Mouse (Mus musculus): ENCODE measurements at regions not wholly inside any gene's neighbourhood (a gene's known extent, or its start where the extent isn't known, plus 50 kb on each side); places are given as distances from the start of the nearest gene placed in this dataset.

- Histone ChIP-seq H3K36me3 (ENCODE audit: control insufficient read depth, insufficient read depth, low read length) (no peaks in the 10 kb centered on the region), H3K4me1 (ENCODE audit: control insufficient read depth, insufficient read depth, low read length) (no peaks in the 10 kb centered on the region; the same call in 1 of the 2 replicates), H3K4me3 (ENCODE audit: low read depth, low read length) (no peak overlapping the region), H3K27ac (ENCODE audit: low read depth, low read length) (no peak overlapping the region), H3K9me3 (replicated peaks; ENCODE audit: control insufficient read depth, low read length) (no peaks in the 10 kb centered on the region), H3K4me2 (no peak overlapping the region), H3K9ac (ENCODE audit: low read depth, low read length) (no peak overlapping the region), H3K27me3 (ENCODE audit: control insufficient read depth, insufficient read depth, low read length) (peaks cover 10% of the 10 kb centered on the region)
- 65% methylated on average over 5 of the region's 5 CpGs for WGBS (ENCODE audit: insufficient replicate concordance)
- no peak for ATAC-seq (replicated peaks; ENCODE audit: insufficient number of reproducible peaks, low FRiP score, low TSS enrichment)
Measured at GRCm38 (mm10) chr4:114683696-114684095, 137.8 kb upstream of the Gm12830 start.

- H3K4me3 ChIP-seq (ENCODE audit: low read depth, low read length) = no peak overlapping the region
- no peaks in the 10 kb centered on the region for H3K36me3 ChIP-seq (ENCODE audit: control insufficient read depth, insufficient read depth, low read length)
- H3K27ac ChIP-seq (ENCODE audit: low read depth, low read length) = no peak overlapping the region
- no peaks in the 10 kb centered on the region; the same call in 1 of the 2 replicates for H3K4me1 ChIP-seq (ENCODE audit: control insufficient read depth, insufficient read depth, low read length)
- 62% methylated on average over 7 of the region's 7 CpGs for WGBS (ENCODE audit: insufficient replicate concordance)
- no peaks in the 10 kb centered on the region for H3K9me3 ChIP-seq (replicated peaks; ENCODE audit: control insufficient read depth, low read length)
- peaks cover 7% of the 10 kb centered on the region for H3K27me3 ChIP-seq (ENCODE audit: control insufficient read depth, insufficient read depth, low read length)
- H3K4me2 ChIP-seq = no peak overlapping the region
- ATAC-seq (replicated peaks; ENCODE audit: insufficient number of reproducible peaks, low FRiP score, low TSS enrichment) = no peak
- H3K9ac ChIP-seq (ENCODE audit: low read depth, low read length) = no peak overlapping the region
Measured at GRCm38 (mm10) chr4:114684844-114685382, 136.6 kb upstream of the Gm12830 start.

- Histone ChIP-seq H3K4me3 (ENCODE audit: low read depth, low read length) (no peak overlapping the region), H3K27me3 (ENCODE audit: control insufficient read depth, insufficient read depth, low read length) (peaks cover 7% of the 10 kb centered on the region), H3K36me3 (ENCODE audit: control insufficient read depth, insufficient read depth, low read length) (no peaks in the 10 kb centered on the region), H3K9ac (ENCODE audit: low read depth, low read length) (no peak overlapping the region), H3K27ac (ENCODE audit: low read depth, low read length) (no peak overlapping the region), H3K4me1 (ENCODE audit: control insufficient read depth, insufficient read depth, low read length) (no peaks in the 10 kb centered on the region; the same call in 1 of the 2 replicates), H3K4me2 (peak overlapping the region; percentile 50), H3K9me3 (replicated peaks; ENCODE audit: control insufficient read depth, low read length) (no peaks in the 10 kb centered on the region)
- WGBS (ENCODE audit: insufficient replicate concordance) = 9% methylated on average over 11 of the region's 11 CpGs
- ATAC-seq (replicated peaks; ENCODE audit: insufficient number of reproducible peaks, low FRiP score, low TSS enrichment) = 0 out of 2 replicates have a peak, but pooled peaks have one; percentile 57
Measured at GRCm38 (mm10) chr4:114685454-114685853, 136.1 kb upstream of the Gm12830 start.

DNA sequence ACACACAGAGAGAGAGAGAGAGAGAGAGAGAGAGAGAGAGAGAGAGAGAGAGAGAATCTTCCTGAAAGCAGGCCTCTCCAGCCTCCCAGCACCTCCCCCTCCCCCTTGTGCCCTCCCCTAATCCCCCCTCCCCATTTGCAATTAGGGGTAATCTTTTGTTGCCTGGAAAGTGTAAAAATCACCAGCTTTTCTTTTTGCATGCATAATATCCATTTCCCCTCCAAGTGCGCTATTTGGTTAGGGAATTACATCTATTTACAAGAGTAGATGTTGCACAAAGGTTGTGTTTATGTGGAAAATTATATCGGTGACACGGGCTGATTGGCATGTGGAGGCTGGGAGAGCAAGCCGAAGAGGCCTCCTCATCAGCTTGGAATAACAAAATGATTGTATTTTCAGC, 135.4 kb upstream of the Gm12830 start:
- Histone ChIP-seq H3K27ac (ENCODE audit: low read depth, low read length) (no peak overlapping the region), H3K36me3 (ENCODE audit: control insufficient read depth, insufficient read depth, low read length) (no peaks in the 10 kb centered on the region), H3K4me1 (ENCODE audit: control insufficient read depth, insufficient read depth, low read length) (no peaks in the 10 kb centered on the region; the same call in 1 of the 2 replicates), H3K27me3 (ENCODE audit: control insufficient read depth, insufficient read depth, low read length) (peaks cover 7% of the 10 kb centered on the region), H3K4me3 (ENCODE audit: low read depth, low read length) (no peak overlapping the region), H3K9ac (ENCODE audit: low read depth, low read length) (0 out of 2 replicates have a peak overlapping the region, but pooled peaks have one; percentile 1), H3K4me2 (peak overlapping the region; percentile 50), H3K9me3 (replicated peaks; ENCODE audit: control insufficient read depth, low read length) (no peaks in the 10 kb centered on the region)
- ATAC-seq (replicated peaks; ENCODE audit: insufficient number of reproducible peaks, low FRiP score, low TSS enrichment) = no peak
- 39% methylated on average over 4 of the region's 4 CpGs for WGBS (ENCODE audit: insufficient replicate concordance)

DNA sequence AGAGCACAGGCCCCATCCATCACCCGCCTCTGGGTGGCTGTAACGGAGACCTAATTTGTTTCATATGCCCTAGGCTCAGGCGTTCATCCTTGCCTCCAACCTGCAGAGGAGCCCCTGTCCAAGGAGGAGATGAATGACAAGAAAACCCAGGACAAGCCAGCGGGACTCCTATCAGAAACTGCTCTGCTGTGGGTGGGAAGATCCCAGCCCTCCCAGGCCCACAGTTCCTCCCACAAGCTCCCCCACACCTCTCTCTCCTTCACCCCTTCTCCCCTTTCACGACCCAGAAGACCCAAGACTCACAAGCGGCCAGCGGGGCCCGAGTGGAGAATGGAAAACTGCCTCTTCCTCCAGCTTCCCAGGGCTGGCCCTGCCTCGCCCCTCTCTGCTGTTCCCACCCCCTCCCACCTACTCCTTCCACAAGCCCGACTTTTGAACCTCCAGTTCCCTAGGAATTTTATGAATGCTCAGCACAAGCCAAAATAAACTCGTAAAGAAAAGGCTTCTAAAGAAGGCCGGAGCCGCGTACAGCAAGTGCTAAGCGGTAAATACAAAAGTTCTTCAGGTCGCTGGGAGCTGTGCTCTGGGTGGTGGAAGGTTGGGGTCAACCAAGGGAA, 133.1 kb upstream of the Gm12830 start:
- Histone ChIP-seq H3K4me1 (ENCODE audit: control insufficient read depth, insufficient read depth, low read length) (no peaks in the 10 kb centered on the region; the same call in 1 of the 2 replicates), H3K27me3 (ENCODE audit: control insufficient read depth, insufficient read depth, low read length) (peaks cover 10% of the 10 kb centered on the region), H3K27ac (ENCODE audit: low read depth, low read length) (no peak overlapping the region), H3K9ac (ENCODE audit: low read depth, low read length) (no peak overlapping the region), H3K4me3 (ENCODE audit: low read depth, low read length) (no peak overlapping the region), H3K36me3 (ENCODE audit: control insufficient read depth, insufficient read depth, low read length) (no peaks in the 10 kb centered on the region), H3K9me3 (replicated peaks; ENCODE audit: control insufficient read depth, low read length) (no peaks in the 10 kb centered on the region), H3K4me2 (peak overlapping the region; percentile 22)
- 18% methylated on average over 16 of the region's 16 CpGs for WGBS (ENCODE audit: insufficient replicate concordance)
- peak; percentile 60; the same call in 1 of the 2 replicates for ATAC-seq (replicated peaks; ENCODE audit: insufficient number of reproducible peaks, low FRiP score, low TSS enrichment)

DNA sequence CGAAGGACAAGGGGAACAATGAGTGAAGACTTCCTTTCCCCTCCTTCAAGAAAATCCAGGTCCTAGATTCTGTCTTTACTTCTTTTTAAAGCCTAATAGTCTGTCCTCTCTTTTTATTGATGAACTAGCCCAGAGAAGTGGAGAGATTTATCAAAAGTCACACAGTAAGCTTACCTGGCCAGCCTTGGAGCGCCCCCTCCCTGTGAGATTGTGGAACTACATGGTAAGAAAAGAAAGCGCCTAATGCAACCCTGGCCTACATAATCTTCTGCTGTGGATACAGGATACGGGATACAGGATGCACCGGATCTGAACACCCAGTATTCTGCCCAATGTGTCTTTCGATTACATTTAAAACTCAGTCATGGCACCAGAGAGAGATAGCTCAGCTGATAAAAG, 132.6 kb upstream of the Gm12830 start:
- peak overlapping the region; percentile 22 for H3K4me2 ChIP-seq

DNA sequence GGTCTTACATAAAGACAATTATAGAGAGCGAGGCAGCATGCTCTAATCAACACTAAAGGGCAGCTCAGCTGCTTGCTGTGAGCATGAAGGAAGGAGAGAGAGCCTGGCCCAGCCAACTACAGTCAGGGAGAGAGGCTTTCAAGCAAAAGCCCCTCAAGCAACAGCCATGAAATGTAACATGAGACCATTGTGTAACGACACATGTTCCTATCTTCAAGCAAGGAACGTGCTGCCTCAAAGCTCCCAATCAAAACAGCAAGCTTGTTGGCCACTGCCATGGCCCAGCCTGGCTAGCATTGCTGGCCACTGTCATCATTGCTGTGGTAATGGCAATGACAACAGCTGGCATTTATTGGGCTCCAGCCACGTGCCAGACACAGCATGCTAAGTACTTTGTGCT, 115.9 kb upstream of the Gm12830 start:
- 43% methylated on average over 4 of the region's 4 CpGs for whole genome bisulfite sequencing (ENCODE audit: insufficient replicate concordance)
- H3K27me3 ChIP-seq (ENCODE audit: control insufficient read depth, insufficient read depth, low read length) = peaks cover 6% of the 10 kb centered on the region; the same call in 1 of the 2 replicates
- H3K4me2 ChIP-seq = no peak overlapping the region
- no peaks in the 10 kb centered on the region for H3K36me3 ChIP-seq (ENCODE audit: control insufficient read depth, insufficient read depth, low read length)
- no peaks in the 10 kb centered on the region for H3K9me3 ChIP-seq (replicated peaks; ENCODE audit: control insufficient read depth, low read length)
- no peak overlapping the region for H3K4me3 ChIP-seq (ENCODE audit: low read depth, low read length)
- H3K4me1 ChIP-seq (ENCODE audit: control insufficient read depth, insufficient read depth, low read length) = no peaks in the 10 kb centered on the region
- no peak for ATAC-seq (replicated peaks; ENCODE audit: insufficient number of reproducible peaks, low FRiP score, low TSS enrichment)
- no peak overlapping the region for H3K27ac ChIP-seq (ENCODE audit: low read depth, low read length)
- no peak overlapping the region for H3K9ac ChIP-seq (ENCODE audit: low read depth, low read length)

More for the DNA sequence above, 132.6 kb upstream of the Gm12830 start:
- peaks cover 10% of the 10 kb centered on the region for H3K27me3 ChIP-seq (ENCODE audit: control insufficient read depth, insufficient read depth, low read length)
- no peak overlapping the region for H3K27ac ChIP-seq (ENCODE audit: low read depth, low read length)
- no peak for ATAC-seq (replicated peaks; ENCODE audit: insufficient number of reproducible peaks, low FRiP score, low TSS enrichment)
- H3K36me3 ChIP-seq (ENCODE audit: control insufficient read depth, insufficient read depth, low read length) = no peaks in the 10 kb centered on the region
- WGBS (ENCODE audit: insufficient replicate concordance) = 56% methylated on average over 6 of the region's 6 CpGs
- no peak overlapping the region for H3K4me3 ChIP-seq (ENCODE audit: low read depth, low read length)
- H3K9me3 ChIP-seq (replicated peaks; ENCODE audit: control insufficient read depth, low read length) = no peaks in the 10 kb centered on the region
- no peak overlapping the region for H3K9ac ChIP-seq (ENCODE audit: low read depth, low read length)
- H3K4me1 ChIP-seq (ENCODE audit: control insufficient read depth, insufficient read depth, low read length) = no peaks in the 10 kb centered on the region; the same call in 1 of the 2 replicates

- no peak overlapping the region for H3K4me2 ChIP-seq
- H3K9me3 ChIP-seq (replicated peaks; ENCODE audit: control insufficient read depth, low read length) = no peaks in the 10 kb centered on the region
- no peak overlapping the region for H3K27ac ChIP-seq (ENCODE audit: low read depth, low read length)
- no peak overlapping the region for H3K9ac ChIP-seq (ENCODE audit: low read depth, low read length)
- WGBS (ENCODE audit: insufficient replicate concordance) = 81% methylated on average over 3 of the region's 3 CpGs
- no peak for ATAC-seq (replicated peaks; ENCODE audit: insufficient number of reproducible peaks, low FRiP score, low TSS enrichment)
- H3K4me3 ChIP-seq (ENCODE audit: low read depth, low read length) = no peak overlapping the region
- no peaks in the 10 kb centered on the region for H3K36me3 ChIP-seq (ENCODE audit: control insufficient read depth, insufficient read depth, low read length)
- peaks cover 6% of the 10 kb centered on the region; the same call in 1 of the 2 replicates for H3K27me3 ChIP-seq (ENCODE audit: control insufficient read depth, insufficient read depth, low read length)
- H3K4me1 ChIP-seq (ENCODE audit: control insufficient read depth, insufficient read depth, low read length) = no peaks in the 10 kb centered on the region
Measured at GRCm38 (mm10) chr4:114710182-114710909, 111.2 kb upstream of the Gm12830 start.
